Mouse (Mus musculus) stomach, embryonic 14.5 days (tissue): ENCODE results near the gene Slc35b4. TPM values are rescaled to one million over a fixed set of nuclear protein-coding genes. Genes with fewer than 3 reads are reported as not detected.

Experiments
- ATAC-seq: fragments of 200-750 bp; cut with Nextera tagmentation; 2 replicates; pipeline ENCODE4 v1.8.0; 2017; ENCODE audit warnings: low read depth, moderate TSS enrichment; ENCODE audit not compliant: insufficient number of reproducible peaks, insufficient read depth, low FRiP score
- H3K27ac ChIP-seq: fragments of 300-500 bp; sonication (generic); 2 replicates; pipeline ENCODE4 v1.5.1; 2014; ENCODE audit warnings: mild to moderate bottlenecking, low read length, moderate library complexity, mixed read lengths
- H3K27me3 ChIP-seq: fragments of 300-500 bp; sonication (generic); 2 replicates; pipeline ENCODE4 v1.6.1; 2014; ENCODE audit warnings: low read length, control low read depth, mixed read lengths; ENCODE audit not compliant: control insufficient read depth, insufficient read depth
- H3K36me3 ChIP-seq: fragments of 300-500 bp; sonication (generic); 2 replicates; pipeline ENCODE4 v1.6.1; 2014; ENCODE audit warnings: mild to moderate bottlenecking, control low read depth, low read length, moderate library complexity, mixed read lengths; ENCODE audit not compliant: control insufficient read depth, insufficient read depth
- H3K4me1 ChIP-seq: fragments of 300-500 bp; sonication (generic); 2 replicates; pipeline ENCODE4 v1.6.1; 2014; ENCODE audit warnings: low read length, control low read depth, mixed read lengths; ENCODE audit not compliant: control insufficient read depth, insufficient read depth
- H3K4me2 ChIP-seq: fragments of 300-500 bp; sonication (generic); replicated peaks from 2 replicates; pipeline ENCODE4 v1.6.1; 2014; ENCODE audit warnings: low read depth, low read length, control low read depth
- H3K4me3 ChIP-seq: fragments of 300-500 bp; sonication (generic); 2 replicates; pipeline ENCODE4 v1.5.1; 2014; ENCODE audit warnings: low read depth, low read length, control low read depth
- H3K9ac ChIP-seq: fragments of 300-500 bp; sonication (generic); replicated peaks from 2 replicates; pipeline ENCODE4 v1.6.1; 2014; ENCODE audit warnings: low read depth, mild to moderate bottlenecking, control low read depth, low read length, moderate library complexity, mixed read lengths
- H3K9me3 ChIP-seq: fragments of 300-500 bp; sonication (generic); 2 replicates; pipeline ENCODE4 v1.6.1; 2016; ENCODE audit warnings: low read depth, low read length, control low read depth; ENCODE audit not compliant: control insufficient read depth
- WGBS: fragments of 180-500 bp; shearing (Covaris S2); extraction: QIAGEN DNeasy Blood & Tissue Kit; methylation state at CpG from one replicate; pipeline ENCODE4 v1.1.7; 2014; 5-methylcytosine and 5-hydroxymethylcytosine counted together
- polyA plus RNA-seq: library from polyadenylated mRNA; unstranded; fragments of >200 nt; fragmentation: Nextera tagmentation; extraction: Ambion mirVana; gene quantifications from 2 replicates; pipeline ENCODE4 v1.2.1, GENCODE M21; 2014

Gene Slc35b4
- polyA plus RNA-seq, 1 experiment from 2014 or later, result 46.1 TPM

DNA sequence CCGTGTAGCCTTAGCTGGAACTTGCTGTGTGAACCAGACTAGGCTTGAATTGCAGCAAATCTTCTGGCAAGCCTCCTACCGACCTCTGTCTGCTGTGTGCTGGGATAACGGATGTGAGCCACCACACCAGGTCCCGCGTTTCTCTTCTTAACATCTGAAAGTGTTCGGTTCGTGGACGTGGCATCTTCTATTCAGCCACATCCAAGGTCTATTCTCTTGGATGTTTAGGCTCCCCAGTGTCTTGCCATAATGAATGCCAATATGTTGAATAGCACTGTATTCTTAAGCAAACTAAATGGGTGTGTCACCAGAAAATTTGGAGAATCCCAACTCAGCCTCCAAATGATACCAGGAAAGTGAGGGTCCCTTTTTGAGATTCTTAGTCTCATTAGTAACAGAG is 14.5 kb upstream of the Slc35b4 start:
- WGBS, result 92% methylated on average over 8 of the region's 8 CpGs
- Histone ChIP-seq H3K27ac (no peak overlapping the region), H3K27me3 (no peaks in the 10 kb centered on the region), H3K36me3 (no peaks in the 10 kb centered on the region), H3K9ac (no peak overlapping the region), H3K4me3 (no peak overlapping the region), H3K9me3 (no peaks in the 10 kb centered on the region), H3K4me2 (no peak overlapping the region), H3K4me1 (no peaks in the 10 kb centered on the region)
- no peak for ATAC-seq

DNA sequence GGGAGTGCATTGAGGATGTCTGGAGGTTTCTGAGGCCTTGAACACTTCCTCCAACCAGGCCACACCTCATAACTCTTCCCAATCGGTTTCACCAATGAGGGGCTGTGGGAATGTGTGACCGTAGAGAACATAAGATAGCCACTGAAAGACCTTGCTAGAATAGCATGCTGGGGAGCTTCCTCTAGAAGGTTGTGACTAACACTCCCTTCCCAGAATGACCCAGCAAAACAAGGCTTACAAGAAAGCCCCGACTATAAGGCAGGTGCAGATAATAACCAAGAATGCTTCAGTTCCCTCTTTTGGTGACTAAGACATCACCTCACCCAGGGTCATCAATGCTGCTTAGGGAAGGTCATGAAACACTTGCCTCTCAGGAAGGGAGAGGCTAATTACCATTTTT is 12.6 kb upstream of the Slc35b4 start:
- H3K36me3 ChIP-seq, result no peaks in the 10 kb centered on the region
- 86% methylated on average over 3 of the region's 3 CpGs for WGBS
- ATAC-seq, result no peak

DNA sequence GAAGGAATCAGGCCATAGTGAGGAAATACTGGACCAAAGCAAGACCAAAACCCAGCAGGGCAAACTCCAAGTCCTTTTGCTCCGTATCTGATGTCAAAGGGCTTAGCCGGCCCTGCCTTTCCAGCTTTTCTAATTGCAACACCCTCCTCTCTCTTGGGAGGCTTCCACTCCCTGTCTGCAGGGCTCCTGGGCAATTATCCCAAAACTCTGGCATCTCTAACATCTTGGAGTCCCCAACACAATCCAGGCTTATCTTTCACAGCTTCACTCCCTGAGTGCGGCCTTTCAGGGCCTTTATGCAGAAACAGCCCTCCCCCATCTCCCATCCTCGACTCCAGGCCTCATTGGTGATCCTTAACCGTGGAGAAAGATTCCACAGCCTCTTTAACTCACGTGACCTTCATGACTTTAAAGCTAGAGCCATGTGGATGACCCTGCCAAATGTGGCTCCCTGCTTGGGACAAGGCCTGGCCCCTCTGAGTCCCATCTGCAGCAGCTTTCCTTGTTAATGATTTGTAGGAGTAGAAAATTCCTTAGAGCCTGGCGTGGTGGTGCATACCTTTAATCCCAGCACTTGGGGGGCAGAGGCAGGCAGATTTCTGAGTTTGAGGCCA is 11.2 kb upstream of the Slc35b4 start:
- 61% methylated on average over 7 of the region's 7 CpGs for WGBS
- Histone ChIP-seq H3K4me3 (no peak overlapping the region), H3K36me3 (no peaks in the 10 kb centered on the region)

More for the DNA sequence above, 12.6 kb upstream of the Slc35b4 start:
- Histone ChIP-seq H3K4me1 (no peaks in the 10 kb centered on the region), H3K27ac (no peak overlapping the region), H3K27me3 (no peaks in the 10 kb centered on the region), H3K9me3 (no peaks in the 10 kb centered on the region), H3K4me2 (no peak overlapping the region), H3K4me3 (no peak overlapping the region), H3K9ac (no peak overlapping the region)

DNA sequence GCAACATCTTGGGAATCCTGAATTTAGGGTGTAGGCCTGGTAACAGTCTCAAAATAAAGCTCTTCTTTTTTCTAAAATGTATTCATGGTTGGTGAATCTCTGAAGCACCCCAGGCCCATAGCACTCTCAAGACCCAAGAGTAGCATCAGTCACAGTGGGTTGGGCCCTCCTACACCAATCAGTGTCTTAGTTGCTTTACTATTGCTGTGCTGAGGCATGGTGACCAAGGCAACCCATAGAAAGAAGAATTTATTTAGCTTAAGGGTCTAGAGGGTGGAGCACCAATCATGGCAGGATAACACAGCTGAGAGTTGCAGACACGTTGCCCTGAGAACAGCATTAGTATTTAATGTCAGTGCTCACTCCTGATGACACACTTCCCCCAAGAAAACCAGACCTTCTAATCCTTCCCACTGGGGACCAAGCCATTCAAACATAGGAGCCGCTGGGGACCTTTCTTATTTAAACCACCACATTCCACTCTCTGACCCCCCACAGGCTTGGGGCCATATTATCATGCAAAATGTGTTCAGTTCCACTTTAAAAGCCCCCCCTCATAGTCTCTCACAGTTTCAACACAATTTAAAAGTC is 10.5 kb upstream of the Slc35b4 start:
- Histone ChIP-seq H3K27ac (no peak overlapping the region), H3K4me2 (no peak overlapping the region), H3K4me3 (no peak overlapping the region), H3K27me3 (no peaks in the 10 kb centered on the region), H3K9me3 (no peaks in the 10 kb centered on the region), H3K4me1 (no peaks in the 10 kb centered on the region), H3K9ac (no peak overlapping the region), H3K36me3 (no peaks in the 10 kb centered on the region)
- ATAC-seq, result no peak
- WGBS, result 41% methylated on average over 2 of the region's 2 CpGs

More for the DNA sequence above, 11.2 kb upstream of the Slc35b4 start:
- no peaks in the 10 kb centered on the region for H3K4me1 ChIP-seq
- ATAC-seq, result no peak
- H3K9me3 ChIP-seq, result no peaks in the 10 kb centered on the region
- no peaks in the 10 kb centered on the region for H3K27me3 ChIP-seq
- no peak overlapping the region for H3K9ac ChIP-seq
- no peak overlapping the region for H3K27ac ChIP-seq
- H3K4me2 ChIP-seq, result no peak overlapping the region

DNA sequence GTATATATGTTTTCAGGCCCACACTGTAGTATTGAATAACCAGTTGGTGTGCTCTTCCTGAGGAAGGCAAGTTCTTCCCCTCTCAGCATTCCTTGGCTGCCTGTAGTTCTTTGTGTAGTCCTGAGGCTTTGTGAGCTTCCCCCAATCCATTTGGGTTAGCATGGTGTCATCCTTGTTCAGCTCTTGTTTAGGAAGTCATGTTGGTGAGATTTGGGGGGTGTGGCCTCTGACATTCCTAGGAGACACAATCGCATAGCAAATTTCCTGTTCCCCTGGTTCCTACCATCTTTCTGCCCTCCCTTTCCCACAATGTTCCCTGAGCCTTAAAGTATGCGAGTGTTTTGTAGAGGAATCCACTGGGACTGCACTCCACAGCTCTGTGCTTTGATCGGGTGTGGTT is 6.4 kb upstream of the Slc35b4 start:
- H3K27me3 ChIP-seq, result no peaks in the 10 kb centered on the region
- H3K36me3 ChIP-seq, result no peaks in the 10 kb centered on the region
- no peak overlapping the region for H3K9ac ChIP-seq
- no peak overlapping the region for H3K4me3 ChIP-seq
- no peak for ATAC-seq
- no peaks in the 10 kb centered on the region for H3K9me3 ChIP-seq
- H3K4me1 ChIP-seq, result no peaks in the 10 kb centered on the region
- 74% methylated on average over 3 of the region's 3 CpGs for WGBS
- no peak overlapping the region for H3K4me2 ChIP-seq
- H3K27ac ChIP-seq, result no peak overlapping the region

DNA sequence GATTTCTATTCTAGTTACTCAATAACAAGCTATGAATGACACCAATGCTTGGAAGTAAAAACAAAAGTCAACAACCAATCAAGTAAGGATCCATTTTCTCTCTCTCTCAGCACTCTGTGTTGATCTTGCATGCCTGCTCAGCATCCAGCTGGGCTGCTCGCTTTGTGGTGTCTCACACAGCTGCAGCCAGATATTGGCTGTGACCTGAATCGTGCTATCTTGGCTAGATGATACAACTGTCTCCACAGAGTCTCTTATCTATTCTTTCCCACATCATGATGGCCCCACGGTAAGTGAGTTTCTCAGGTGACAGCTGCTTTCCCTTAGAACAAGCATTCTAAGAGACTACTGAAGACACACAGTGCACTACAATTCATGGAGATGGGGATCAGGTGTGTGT is 5.0 kb upstream of the Slc35b4 start:
- 66% methylated on average over 3 of the region's 3 CpGs for WGBS
- Histone ChIP-seq H3K4me1 (no peaks in the 10 kb centered on the region), H3K4me2 (no peak overlapping the region), H3K9ac (no peak overlapping the region), H3K36me3 (no peaks in the 10 kb centered on the region), H3K4me3 (no peak overlapping the region), H3K27me3 (no peaks in the 10 kb centered on the region), H3K9me3 (no peaks in the 10 kb centered on the region), H3K27ac (no peak overlapping the region)
- ATAC-seq, result no peak

DNA sequence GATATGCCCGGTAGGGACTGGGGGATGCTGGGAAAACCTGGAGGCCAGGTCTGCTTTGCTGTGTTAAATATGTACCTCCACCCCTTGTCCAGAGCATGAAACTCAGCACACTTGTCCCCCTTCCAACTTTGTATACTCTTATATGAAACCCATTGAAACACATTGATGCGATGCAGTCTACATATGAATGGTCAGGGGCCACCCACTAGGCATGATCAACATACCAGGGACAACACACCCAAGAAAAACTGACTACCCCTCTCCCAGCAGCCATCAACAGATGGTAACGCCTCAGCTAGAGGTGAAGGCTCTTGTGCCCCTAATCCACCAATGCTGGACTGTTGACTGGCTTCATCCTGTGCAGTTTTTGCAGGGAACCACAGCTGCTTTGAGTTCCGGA is 3.0 kb upstream of the Slc35b4 start:
- no peak overlapping the region for H3K4me3 ChIP-seq
- ATAC-seq, result no peak
- H3K4me1 ChIP-seq, result peaks cover 6% of the 10 kb centered on the region; the same call in 1 of the 2 replicates
- H3K36me3 ChIP-seq, result no peaks in the 10 kb centered on the region
- H3K9ac ChIP-seq, result no peak overlapping the region
- 82% methylated on average over 4 of the region's 4 CpGs for WGBS
- no peak overlapping the region for H3K27ac ChIP-seq
- no peaks in the 10 kb centered on the region for H3K27me3 ChIP-seq
- no peaks in the 10 kb centered on the region for H3K9me3 ChIP-seq
- no peak overlapping the region for H3K4me2 ChIP-seq

DNA sequence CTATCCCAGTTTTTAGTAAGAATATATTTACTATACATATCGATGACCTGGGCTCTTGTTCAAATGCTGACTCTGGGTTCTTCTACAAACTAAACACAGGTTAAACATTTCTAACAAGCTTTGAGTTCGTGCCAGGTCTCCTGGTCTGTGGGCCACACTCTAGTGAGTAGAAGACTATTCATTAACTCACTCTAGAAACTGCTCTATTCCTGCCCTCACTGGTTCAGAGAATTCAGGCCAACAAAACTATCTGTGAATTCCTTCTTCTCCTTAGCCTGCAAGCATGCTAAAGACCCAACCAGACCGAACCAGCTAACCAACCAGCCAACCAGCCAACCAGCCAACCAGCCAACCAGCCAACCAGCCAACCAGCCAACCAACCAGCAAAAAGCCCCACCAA is 2.1 kb upstream of the Slc35b4 start:
- no peak for ATAC-seq
- Histone ChIP-seq H3K9me3 (no peaks in the 10 kb centered on the region), H3K4me3 (no peak overlapping the region), H3K27me3 (no peaks in the 10 kb centered on the region), H3K9ac (no peak overlapping the region), H3K36me3 (no peaks in the 10 kb centered on the region), H3K4me2 (no peak overlapping the region), H3K27ac (no peak overlapping the region), H3K4me1 (peaks cover 6% of the 10 kb centered on the region; the same call in 1 of the 2 replicates)
- 81% methylated on average over 3 of the region's 3 CpGs for WGBS
